Mouse (Mus musculus): ENCODE results near the gene Ppm1g.
A peak's percentile ranks its signal among the peaks of the same experiment; 100 is the strongest.

The Ppm1g gene

DNA sequence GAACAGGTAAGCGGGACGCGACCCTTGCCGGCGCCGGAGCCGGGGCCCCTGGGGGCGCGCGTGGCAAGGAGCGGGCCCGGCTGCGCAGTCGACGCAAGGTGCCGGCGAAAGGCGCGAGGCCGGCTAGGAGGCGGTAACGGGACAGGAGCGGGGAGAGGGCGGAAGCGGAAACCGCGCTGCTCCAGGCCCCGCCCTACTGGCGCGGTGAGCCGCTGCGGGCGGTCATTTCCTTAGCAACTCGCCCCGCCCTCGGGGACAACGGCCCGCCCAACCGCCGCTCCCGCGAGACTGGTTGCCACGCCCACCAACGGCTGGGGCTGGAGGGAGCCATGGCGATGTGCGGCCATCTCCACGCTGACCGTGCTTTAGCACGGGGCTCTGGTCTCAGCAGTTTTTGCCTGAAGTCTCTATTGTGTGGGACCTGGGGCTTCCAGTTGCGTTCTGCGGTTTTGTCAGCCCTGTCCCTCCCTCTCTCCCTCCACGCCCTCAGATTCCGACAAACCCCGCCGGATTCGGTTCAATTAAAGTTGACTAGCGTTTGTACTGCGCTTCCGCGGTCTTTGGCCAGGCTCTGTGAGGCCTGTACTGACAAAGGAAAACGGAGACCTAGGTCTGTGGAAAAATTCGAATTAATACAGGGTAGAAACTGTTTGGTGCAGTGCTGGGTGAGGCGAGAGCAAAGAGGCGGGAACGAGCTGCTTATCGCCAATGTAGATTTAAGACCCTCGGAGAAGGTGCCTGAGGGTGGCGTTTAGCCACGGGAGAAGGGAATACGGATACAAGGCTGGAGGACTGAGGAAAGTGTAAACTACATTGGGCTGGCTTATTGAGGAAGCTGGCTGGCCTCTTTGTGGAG is at the start of gene Ppm1g:
Ppm1g (minus strand) TSS at position 240 of the 856 bp plus-strand sequence.
- DNase-seq: peak; percentile 98

DNA sequence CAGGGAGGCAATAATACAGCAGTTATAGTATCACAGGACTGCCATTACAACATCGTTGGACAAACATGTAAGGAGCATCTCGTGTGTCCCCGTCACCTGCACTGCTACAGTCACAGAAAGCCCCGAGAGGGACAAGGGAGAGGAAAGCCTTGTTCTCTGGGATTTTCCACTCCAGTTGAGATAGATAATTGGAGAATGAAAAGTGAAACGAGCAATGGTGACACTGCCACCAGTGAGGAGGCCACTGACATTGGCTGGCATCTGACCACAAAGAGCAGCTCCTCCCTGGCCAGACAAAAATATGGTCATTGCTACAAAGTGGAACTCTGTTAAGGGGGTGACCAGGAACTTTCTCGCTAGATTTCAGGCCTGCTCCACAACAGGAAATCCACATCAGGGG is 47.2 kb upstream of the Ppm1g start:
- DNase-seq: no peak

DNA sequence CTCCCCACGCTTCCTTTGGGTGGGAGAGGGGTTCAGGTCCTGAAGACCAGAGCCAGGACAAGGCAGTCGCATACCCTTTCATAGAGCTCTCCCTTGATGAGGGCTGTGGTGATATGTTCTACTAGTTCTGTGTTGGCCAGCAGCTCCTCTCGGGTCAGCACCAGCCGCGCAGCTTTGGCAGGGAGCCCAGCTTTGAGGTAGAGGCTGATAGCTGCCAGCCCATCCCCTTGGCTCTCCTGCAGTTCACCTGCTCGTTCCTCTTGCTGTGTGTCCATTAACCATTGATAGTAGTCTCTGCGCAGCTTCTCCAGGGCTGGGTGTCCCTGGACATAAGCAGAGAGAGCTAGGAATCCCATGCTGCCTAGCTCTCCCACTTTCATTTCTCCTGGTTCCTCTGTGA is 45.6 kb upstream of the Ppm1g start:
- DNase-seq: no peak

DNA sequence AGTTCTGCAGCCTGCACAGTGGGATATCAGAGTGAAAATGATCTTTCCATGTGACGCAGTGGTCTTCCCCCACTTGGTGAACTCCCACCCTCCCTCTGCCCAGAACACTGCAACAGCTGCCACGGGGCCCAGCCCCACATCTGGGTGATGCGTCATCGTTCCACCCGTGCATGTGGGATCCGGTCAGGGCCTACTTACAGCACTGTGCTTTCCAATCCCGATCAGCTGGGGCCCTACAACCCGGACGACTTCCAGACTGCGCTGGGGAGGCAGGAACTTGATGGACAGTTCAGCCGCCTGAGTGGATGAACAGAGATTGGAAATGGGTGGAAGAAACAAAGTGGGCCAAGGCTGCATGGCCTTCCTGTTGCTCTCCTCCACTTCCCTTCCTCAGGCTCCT is 37.1 kb upstream of the Ppm1g start:
- no peak for DNase-seq

DNA sequence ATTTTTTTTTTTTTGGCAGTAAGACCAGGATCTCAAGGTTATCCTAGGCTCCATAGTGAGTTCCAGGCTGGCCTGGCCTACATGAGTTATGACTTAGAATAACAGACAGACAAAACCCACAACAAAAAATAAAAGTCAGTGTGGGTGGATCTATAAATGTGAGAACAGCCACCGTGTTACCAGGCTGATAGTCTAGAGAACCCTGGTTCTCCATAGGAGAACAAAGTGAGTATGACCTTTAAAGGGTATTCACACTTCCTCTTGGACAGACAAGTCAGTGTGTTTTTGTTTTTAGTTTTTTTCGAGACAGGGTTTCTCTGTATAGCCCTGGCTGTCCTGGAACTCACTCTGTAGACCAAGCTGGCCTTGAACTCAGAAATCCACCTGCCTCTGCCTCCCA is 35.5 kb upstream of the Ppm1g start:
- no peak for DNase-seq

DNA sequence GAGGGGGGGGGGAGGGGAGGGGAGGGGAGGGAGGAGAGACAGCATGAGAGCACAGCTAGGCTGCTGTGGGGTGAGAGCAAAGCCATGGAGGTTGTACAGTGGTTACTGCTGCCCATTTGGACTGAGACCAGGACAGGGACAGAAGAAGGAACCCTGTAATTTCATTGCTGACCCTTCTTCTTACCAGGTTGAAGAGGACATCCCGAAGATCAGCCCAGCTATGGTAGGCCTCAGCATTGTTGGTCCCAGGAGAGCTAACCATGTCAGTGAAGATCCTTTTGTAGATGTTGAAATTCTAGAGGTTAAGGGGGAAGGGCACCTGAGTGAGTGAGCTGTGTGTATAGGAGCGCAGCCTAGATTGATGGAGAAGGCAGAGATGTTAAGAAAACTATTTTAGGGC is 34.9 kb upstream of the Ppm1g start:
- no peak for DNase-seq

DNA sequence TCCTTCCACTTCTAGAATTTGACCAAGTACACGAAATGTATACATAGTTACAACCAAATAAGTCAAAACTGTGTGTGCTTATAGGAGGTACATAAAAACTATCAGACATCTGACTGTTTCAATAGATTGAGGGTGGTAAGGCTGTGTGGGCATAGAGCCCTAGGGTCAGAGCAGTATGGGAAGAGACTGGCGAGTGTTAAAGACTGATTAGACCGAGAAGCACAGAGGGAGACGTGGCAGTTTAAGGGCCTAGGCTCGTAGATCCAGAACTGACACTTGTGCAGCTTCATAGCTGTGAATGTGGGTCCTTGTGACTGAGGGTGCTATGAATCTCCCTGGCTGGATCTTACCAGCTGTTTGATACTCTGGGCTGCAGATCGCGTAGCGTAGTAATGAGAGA is 34.4 kb upstream of the Ppm1g start:
- DNase-seq: no peak

DNA sequence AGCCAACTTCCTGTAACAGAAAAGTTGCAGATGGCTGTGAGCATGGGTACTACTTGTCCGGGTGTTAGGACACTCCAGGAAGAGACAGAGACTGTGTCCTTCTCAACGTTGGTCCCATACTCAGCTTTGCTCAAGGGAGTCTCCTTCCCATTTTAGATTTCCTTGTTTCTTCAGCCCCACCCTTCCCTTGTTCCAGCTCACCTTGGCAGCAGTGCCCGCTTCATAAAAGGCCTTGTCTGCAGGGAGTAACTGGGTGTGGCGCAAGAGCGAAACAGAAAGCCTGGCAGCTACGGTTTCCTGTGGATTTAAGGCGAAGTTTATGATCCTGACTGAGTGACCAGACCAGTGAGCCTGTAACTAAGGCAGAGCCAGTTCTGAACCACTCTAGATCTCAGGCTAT is 34.0 kb upstream of the Ppm1g start:
- DNase-seq: no peak

DNA sequence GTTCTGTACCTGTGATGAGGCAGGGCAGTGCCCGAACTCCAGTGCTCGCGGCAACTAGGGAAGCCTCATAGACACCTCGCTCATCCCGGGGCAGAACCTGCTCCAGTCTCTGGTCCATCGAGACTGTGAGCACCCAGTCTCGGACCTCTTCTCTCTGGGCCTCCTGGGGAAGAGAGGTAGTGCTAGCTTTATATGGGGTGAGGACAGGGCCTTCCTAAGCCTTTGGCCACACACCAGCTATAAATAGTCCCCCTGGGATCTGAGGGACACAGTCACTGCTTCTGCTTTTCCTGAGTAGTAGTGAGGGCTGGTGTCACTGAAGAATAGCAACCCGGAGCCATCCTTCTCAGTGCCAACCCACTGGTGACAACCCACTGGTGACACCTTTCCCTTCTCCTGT is 33.3 kb upstream of the Ppm1g start:
- no peak for DNase-seq

DNA sequence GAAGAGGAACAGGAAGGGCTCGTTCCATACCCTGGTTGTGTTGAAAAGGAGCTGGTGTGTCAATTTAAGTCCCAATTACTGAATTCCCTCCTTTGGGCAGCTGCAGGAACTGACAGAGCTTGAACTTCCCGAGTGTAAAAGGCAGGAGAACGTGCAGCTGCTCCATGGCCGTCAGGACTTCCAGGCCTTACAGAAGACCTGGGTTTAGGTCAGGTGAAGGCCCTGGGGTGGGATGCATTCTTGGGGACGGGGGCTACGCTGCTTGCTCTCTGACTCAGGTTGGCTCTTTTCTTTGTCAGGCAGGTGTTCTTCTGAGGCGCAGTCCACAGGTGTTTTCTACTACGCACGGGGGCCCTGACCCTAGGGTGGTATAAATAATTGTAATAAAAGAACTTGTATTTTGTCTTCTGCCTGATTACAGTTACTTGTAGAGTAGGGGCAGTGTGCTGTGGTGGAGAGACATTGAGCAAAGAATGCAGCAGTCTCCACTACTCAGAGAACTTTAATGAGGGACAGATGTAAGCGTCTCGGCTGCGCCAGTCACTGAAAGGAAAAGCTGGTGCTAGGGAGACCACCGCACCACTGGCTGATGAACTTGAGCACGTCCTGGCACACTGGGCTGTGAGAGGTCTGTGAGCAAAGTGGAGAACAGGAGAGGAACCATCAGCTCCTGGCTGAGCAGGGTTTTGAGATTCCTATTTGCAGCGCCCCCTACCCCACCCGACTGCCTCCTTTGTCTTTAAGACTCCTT is 32.5 kb upstream of the Ppm1g start:
- DNase-seq: no peak

DNA sequence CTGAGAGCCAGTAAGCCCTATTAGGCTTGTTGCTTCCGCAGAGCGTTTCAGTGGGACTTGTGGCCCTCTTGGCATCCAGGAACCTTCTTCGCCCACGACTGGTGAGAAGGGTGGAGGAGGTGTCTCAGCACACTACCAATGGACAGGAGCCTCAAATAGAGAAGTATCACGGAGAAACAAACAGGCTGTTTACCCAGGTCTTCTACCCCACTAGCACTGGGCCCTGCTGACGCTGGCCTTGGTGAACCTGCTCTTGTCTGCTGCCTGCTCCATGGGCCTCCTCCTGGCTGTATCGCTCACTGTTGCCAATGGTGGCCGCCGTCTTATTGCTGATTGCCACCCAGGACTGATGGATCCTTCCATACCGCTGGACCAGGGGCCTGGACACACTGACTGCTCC is 31.7 kb upstream of the Ppm1g start:
- no peak for DNase-seq

DNA sequence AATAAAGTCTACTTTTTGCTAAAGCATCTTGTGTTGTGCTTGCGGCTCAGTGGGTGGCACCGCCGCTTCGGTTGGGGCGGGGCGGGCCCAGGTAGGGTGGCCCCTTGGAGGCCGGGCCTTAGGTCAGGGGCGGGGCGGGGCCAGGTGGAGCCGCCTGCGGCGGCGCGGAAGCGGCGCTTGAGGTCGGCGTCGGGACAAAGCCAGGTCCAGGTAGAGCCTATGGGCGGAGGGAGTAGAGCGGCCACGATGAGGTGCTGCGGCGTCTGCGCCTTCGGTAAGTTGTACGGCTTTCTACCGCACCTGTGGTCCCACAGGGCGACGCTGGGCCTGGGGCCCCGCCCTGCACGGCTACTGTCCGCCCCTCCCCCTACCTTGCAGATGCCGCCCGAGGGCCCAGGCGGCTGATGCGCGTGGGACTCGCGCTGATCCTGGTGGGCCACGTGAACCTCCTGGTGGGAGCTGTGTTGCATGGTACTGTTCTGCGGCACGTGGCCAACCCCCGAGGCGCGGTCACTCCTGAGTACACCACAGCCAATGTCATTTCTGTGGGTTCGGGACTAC is 31.1 kb upstream of the Ppm1g start, which contains the start of gene Krtcap3:
Krtcap3 (plus strand) TSS at position 151 of the 561 bp plus-strand sequence.
- DNase-seq: peak; percentile 38

DNA sequence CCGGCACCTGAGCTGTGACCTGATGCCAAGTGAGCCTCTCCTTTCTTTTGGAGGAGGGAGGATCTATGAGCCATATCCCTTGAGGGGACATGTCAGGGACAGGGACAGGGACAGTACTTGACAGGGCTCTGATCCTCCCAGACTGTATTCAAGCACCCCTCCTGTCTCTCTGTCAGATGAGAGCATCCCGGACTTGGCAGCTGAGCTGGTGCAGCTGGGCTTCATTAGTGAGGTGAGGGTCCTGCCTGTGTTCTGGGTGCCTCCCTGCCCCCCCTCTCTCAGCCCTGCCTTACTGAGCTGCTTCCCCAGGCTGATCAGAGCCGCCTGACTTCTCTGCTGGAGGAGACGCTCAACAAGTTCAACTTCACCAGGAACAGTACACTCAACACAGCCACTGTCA is 30.2 kb upstream of the Ppm1g start:
- no peak for DNase-seq

DNA sequence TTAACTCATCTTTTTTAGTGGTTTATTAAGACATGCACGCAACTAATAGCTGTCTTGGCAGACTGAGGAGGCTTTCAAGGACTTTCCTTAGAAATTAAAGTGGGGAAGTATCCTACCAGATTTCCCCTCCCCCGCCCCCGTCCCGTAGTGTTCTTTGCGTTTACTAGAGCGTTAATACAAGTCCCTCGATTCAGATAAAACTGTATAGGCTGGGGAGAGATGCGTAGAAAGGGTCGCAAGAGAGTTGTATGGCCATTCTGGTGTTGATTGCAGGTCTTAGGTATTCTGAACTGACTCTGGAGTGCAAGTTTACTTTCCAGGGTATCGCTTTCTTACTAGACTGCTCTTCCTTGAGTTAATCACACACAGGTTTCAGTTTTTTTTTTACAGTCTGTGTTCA is 21.7 kb upstream of the Ppm1g start:
- DNase-seq: no peak

DNA sequence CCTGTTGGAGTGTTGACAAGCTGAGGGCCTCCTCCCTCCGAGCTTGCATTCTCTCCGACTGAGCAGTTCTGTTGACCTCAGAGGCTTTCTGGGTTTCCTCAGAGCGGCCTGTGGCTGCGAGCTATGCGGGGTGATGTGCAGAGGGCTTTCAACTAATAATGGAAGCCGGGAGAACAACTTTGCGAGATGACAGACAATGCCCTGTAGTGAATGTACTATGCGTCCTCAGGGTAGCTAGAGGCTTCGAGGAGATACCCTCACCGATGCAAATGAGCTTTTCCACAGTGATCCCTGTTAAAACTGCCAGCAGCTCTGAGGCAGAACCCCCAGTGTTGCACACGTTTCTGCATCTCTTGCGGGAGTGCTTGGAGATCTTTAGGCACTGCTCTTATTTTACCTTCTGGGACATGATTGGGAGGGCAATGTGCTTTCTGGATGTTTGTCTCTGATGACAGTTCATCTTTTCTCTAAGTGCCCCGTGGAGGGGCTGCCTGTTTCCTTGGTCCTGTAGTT is 21.1 kb upstream of the Ppm1g start:
- DNase-seq: no peak

DNA sequence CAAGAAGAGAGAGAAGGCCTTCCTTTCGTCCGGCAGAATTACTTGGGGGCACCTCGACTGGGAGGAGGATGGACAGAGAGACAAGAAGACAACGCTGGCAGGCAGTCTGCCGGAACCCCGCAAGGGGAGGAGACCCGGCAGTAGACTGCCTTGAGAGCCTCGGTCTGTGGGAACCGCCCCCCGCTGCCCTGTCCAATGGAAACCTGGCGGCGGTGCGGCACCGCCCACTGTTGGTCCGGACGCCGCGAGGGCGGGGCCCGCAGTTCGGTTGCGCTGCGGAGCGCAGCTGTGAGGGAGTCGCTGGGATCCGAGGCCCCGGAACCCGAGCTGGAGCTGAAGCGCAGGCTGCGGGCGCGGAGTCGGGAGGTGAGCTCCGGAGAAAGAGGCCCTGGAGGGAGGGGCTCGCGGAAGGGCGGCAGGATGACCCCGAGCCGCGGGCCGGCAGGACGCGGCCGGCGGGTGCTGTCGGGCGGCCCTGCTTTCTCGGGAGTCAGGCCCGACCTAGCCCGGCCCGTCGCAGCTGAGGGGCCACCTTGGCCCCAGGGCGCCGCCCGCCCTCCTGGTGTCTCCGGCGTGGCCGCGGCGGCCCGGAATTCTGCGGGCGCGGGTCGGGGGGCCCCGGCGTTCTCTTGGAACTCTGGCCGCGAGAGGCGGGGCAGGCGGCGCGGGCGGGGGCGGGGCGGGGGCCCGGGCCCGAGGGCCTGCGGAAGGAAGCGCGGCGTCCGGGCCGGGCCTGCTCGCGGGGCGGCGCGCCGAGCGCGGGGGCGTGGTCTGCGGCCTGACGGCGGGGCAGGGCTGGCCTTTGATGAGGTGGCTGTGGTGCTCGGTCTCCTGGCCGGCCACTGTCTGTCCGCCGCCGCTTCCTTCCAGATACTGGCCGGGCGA is 20.4 kb upstream of the Ppm1g start, which contains the start of the genes Nrbp1 and Gm9970:
Nrbp1 (plus strand) TSS at position 228 of the 885 bp plus-strand sequence.
Gm9970 (minus strand) TSS at position 596 of the 885 bp plus-strand sequence.
- DNase-seq: peak; percentile 94

DNA sequence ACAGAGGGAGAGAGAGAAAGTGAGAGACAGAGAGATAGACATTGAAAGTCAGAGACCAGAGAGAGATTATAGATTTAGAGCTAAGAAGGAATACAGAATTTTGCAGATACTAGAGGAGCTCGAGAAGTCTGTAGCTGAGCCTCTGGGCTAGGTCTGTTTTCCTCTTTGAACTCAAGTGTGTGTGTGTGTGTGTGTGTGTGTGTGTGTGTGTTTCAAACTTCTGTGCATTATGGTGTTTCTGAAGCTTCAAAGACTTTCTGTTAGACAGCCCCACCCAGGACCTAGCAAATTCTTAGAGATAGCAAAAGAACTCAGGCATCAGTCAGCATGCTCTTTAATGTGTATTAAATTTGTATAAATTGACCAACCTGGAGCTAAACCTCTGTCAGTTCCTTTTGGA is 6.2 kb upstream of the Ppm1g start:
- DNase-seq: no peak

DNA sequence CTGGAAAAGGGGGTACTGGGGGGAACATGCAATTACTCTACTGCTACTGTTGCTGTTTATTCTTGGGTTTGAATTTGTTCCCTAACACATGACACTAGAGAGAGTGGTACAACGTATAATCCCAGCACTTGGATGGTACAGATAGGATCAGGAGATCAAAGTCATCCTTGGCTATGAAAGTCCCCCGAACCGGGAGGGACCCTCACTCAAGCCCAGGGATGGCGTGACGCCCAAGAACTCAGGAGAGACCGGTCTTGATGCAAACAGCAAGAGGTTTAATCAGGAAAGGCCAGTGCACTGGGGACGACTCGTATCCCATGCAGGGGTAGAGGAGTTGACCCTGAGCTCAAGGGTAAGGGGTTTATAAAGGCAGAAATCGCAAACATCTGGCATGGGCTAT is 2.2 kb upstream of the Ppm1g start:
- peak; percentile 16 for DNase-seq

DNA sequence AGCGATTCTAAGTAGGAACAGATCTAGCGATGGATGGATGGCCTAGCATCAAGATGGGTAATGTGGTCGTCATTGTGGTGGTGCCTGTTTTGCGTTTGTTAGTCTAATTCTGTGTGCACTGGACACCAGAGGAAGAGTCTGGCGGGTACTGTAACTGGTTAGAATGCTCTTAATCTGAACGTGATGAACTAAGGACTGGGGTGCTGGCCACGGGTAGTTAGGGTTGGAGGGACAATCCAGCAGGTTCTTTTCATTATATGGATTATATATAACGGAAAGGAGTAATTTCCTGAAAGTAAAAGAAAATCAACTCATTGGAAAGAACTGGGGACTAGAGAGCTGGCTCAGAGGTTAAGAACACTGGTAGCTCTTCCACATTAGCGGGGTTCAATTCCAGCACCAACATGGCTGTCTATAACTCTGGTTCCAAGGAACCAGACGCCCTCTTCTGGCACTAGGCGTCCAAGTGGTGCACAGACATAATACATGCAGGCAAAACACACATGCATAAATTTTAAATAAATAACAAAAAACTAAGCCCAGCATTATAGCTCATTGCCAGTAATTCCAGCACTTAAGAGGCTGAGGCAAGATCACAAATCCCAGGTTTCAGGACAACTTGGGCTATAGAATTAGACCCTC is 938 bp upstream of the Ppm1g start:
- peak; percentile 40 for DNase-seq

DNA sequence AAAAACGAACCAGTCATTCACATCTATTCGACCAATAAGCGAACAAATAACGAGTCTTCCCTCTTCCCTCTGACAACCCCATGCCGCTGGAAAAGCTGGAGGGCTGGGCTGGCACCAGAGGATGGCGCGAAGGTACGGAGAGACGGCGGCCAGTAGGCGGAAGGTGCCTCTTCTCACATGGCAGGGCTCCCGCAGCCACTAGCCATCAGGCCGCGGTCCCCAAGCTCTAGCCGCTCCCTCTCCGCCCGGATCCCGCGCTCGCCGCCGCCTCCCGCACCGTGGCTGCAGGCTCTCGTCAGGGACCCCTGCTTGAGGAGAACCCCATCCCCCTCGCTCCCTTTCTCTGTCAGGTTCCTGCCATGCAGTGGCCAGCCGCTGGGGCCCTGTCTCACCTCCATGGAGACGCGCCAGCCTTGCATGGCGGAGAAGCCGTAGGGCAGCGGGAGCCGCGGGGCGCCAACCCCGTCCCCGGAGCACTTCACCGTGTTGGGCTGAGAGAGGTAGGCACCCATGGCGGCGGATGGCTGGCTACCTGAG is 508 bp downstream of the Ppm1g start:
- DNase-seq: peak; percentile 62

DNA sequence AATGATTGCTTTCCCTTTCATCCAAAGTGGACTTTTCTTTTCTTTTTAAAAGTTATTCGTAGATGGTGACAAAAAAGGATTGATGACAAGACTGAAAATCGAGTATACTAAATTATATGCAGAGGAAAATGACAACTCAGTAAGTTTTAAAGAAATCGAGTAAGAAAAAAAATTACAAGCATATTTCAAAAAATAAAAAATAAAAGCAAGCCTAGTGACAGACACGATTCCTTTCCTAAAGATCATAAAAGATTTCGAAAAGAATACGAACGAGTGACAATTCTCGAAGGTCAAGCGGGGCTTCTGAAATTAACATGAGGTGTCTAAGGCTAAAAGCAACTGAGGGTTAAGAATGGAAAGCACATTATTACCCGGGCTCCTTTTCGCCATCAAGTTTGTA is 1.0 kb downstream of the Ppm1g start:
- DNase-seq: no peak

DNA sequence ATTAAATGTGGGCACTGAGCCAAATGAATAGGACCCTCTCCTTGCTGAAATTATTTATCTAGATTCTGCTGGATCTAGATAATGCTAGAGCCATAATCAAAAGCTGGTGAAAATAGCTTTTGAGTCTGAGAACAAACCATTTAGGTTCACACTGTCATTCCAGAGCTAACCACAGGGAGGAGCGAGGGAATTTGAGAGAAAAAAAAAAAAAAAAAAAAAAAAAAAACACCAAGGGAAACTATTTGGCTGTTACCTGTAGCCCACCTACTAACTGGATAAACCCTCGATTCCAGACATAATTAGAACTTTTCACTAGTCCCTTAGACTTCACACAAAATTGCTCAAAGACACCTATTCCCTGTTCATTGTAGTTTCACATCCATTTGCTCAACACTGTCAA is 1.4 kb downstream of the Ppm1g start:
- DNase-seq: no peak
